Mouse (Mus musculus): ENCODE measurements around the gene Trim11.
"Not testable (repeated sequence)": the region's sequence is repeated elsewhere in the genome, so short reads cannot be mapped to it uniquely, and the experiment has no call there.

- TF ChIP-seq CTCF (IDR thresholded peaks at IDR 0.05; ENCODE audit: borderline replicate concordance, insufficient read depth, low read length); POLR2A (IDR thresholded peaks at IDR 0.05; ENCODE audit: low read depth, low read length): not testable (repeated sequence)
These were observed 23.8 kb upstream of the Trim11 start for GRCm38 (mm10) chr11:58954170-58954419.

Measured in embryonic fibroblast, embryonic 13.5 days (primary cell).